Mouse (Mus musculus) right cerebral cortex, postnatal 25 days (tissue): ENCODE data around the gene Cxcl15.
"Not testable (repeated sequence)": the region's sequence is repeated elsewhere in the genome, so short reads cannot be mapped to it uniquely, and the experiment has no call there.

Experiments used
- DNase-seq: peaks from one replicate; pipeline ENCODE4 v3.0.0; 2022

Gene Cxcl15

DNA sequence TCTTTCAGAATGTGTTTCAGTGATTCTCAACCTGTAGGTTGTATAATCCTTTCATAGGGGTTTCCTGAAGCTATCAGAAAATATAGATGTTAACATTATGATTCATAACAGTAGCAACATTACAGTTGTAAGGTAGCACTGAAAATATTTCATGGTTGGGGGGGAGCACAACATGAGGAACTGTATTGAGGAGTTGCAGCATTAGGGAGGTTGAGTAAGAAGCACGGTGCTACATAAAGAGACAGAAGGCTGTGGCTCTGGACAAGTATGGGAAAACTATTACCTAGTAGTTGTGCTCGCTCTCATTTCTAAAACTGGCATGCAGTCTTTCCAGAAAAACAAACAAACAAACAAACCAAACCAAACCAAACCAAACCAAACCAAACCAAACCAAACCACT, 1.1 kb downstream of the Cxcl15 start:
- not testable (repeated sequence) for DNase-seq

DNA sequence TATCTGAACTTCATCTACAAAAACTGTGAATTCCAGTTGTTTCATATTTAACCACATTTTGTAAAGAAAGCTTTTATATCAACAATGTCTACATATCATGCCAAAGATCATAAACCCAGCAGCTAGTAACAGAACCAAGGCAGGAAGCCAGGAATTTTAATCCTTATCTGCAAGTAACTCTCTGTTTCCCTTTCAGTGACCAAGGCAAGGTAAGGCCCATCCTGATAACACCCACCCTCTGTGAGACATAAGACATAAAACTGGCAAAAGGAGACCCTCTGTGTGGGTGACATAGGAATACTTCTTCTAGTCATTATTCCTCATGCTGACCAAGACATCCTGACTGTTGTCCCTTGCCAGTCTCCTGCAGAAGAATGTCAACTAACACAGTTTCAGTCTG, 10.2 kb downstream of the Cxcl15 start:
- DNase-seq, result no peak

DNA sequence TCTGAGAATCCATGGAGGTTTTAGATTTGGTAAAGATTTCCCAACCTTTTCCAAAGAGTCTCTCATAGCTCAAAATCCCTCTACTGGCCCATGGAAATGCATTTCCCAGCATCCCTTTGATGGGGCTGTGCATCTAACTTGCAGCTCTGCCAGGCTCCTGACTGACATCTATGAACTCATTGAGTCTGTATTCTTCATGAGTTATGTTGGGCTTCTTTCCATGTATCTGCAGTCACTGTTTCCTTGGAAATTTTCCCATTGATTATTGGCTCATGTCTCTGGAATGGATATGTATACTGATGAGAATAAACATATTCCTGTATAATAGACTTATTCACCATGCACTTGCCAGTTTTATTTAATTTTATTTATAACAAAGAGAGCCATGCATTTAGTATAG, 11.7 kb downstream of the Cxcl15 start:
- DNase-seq, result no peak

GRCm38 (mm10) chr5:90807176-90807950, 13.0 kb downstream of the Cxcl15 start:
- DNase-seq, result no peak

DNA sequence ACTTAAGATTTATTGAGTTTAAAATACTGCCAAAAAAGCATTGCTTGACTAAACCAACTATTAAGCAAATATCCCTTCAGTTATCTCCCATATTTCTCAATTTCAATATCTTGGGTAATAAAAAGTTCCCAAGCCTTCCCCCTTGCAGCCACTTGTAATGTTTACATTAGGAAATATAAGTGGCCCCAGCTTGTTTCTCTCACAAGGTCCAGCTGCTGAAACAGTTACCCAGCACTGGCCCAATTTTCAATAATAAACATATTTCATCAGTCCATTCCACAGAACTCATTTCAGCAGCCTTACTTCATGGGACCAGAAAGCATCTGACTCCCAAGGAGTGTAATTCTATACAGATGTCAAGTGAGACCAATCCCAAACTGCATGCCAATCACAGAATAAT, 25.4 kb downstream of the Cxcl15 start:
- DNase-seq, result no peak

DNA sequence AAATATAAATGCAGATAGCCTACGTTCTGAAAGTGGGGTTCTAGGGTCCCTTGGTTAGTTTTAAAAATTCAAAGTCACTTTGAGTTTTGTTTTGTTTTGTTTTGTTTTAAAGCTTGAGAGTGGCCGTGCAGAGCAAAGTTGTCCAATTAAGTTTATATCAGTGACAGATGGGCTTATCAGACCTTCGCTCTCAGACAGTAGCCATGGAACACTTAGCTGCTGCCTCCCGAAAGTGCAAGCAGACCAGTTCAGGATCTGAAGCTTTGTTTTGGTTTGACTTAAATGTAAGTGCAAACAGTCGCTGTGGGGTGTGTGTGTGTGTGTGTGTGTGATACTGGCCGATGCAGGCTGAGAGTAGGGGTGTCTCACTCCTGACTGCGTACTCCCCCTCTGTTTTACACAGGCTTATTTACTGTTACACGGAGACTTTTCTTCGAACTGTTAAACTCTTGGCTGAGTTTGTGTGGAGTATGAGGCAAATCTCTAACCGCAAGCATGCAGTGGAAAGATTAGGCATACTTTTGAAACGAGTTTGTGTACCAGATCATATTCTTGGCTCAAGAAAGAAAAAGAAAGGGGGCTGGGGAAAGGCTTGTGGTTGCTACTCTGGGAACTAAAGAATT, 37.9 kb downstream of the Cxcl15 start:
- no peak for DNase-seq

DNA sequence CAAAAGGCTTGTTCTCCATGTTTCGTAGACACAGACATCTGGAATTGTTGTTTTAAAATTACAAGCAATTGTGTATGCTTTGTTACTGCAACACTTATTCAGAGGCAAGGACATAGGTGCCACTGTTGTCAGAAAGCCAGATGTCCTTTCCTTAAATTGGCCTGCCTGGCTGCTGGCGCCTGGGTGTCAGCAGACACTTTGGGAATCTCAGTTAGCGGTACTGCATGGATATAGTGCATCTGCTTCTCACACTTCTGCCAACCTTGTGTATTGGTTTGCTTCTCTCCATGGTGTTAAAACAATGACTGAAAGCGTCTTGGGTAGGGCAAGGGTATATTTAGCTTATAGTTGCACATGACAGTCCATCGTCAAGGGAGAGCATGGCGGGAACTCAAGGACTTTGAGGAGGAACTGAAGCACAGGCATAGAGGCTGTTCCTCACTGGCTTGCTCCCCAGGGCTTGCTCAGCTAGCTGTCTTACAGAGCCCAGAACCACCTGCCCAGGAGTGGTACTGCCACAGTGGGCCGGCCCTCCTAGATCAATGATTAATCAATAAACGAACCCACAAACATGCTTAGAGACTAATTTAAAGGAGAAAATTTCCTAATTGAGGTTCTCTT, 38.5 kb downstream of the Cxcl15 start:
- DNase-seq, result no peak

DNA sequence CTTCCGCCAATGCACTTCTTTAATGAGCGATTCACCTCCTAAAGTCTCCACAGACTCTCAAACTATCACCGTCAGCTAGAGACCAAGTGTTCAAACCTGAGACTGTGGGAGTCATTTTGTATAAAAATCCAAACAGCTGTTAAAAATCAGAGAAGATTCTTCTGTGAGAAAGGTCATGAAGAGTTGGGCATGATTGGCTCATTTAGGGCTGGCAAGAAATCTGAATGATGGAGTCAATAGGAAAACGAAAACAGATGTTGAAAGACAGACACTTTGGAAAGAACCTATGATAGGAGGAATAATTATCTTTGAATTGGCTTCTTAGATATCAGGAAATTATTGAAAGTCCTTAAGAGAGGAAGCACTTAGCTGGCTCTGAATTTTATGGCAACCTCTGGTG, 40.1 kb downstream of the Cxcl15 start:
- no peak for DNase-seq

- DNase-seq, result no peak
These were observed 44.2 kb downstream of the Cxcl15 start for GRCm38 (mm10) chr5:90838582-90838981.

- DNase-seq, result no peak
These were observed 46.9 kb downstream of the Cxcl15 start for GRCm38 (mm10) chr5:90840902-90841869.

- no peak for DNase-seq
These were observed 49.6 kb downstream of the Cxcl15 start for GRCm38 (mm10) chr5:90843891-90844290.

- not testable (repeated sequence) for DNase-seq
These were observed 55.8 kb downstream of the Cxcl15 start for GRCm38 (mm10) chr5:90850096-90850495.

DNA sequence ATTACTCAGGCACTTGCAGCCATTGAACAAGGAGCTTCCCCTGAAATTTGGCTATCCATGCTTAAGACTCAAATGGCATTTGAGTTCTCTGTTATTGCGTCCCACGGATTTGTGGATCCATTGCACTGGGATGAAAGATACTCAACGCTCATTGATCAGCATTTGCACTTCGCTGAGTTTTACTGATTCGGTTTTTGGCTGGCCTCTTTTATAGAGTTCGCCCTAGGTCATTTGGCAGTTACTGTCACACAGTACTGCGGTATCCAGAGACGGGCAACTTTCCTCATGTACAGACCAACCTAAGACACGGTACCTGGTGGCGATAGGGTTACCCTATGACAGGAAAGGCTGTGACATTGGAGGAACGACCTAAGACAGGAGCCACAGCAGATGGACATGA, 57.1 kb downstream of the Cxcl15 start:
- DNase-seq, result not testable (repeated sequence)
